Mouse (Mus musculus): Measurements from ENCODE around the gene Cnih2. TPM values are rescaled to one million over a fixed set of nuclear protein-coding genes. Genes with fewer than 3 reads are reported as not detected.

The Cnih2 gene
- polyA plus RNA-seq, 1 experiment from 2014 or later = 8.4 TPM

- no peak overlapping the region for H3K4me3 ChIP-seq (ENCODE audit: low read depth, low read length)
- H3K27me3 ChIP-seq (ENCODE audit: control insufficient read depth, insufficient read depth, low read length) = peaks cover 13% of the 10 kb centered on the region
- no peaks in the 10 kb centered on the region for H3K36me3 ChIP-seq (ENCODE audit: control insufficient read depth, insufficient read depth, low read length)
- no peak for ATAC-seq (replicated peaks; ENCODE audit: insufficient number of reproducible peaks, low FRiP score, low TSS enrichment)
- 17% methylated on average over 16 of the region's 16 CpGs for WGBS (ENCODE audit: insufficient replicate concordance)
- H3K9me3 ChIP-seq (replicated peaks; ENCODE audit: control insufficient read depth, low read length) = no peaks in the 10 kb centered on the region
- H3K4me2 ChIP-seq = no peak overlapping the region
- peak overlapping the region; percentile 7 for H3K27ac ChIP-seq (ENCODE audit: low read depth, low read length)
- peak overlapping the region; percentile 6; the same call in 1 of the 2 replicates for H3K9ac ChIP-seq (ENCODE audit: low read depth, low read length)
- peaks cover 35% of the 10 kb centered on the region for H3K4me1 ChIP-seq (ENCODE audit: control insufficient read depth, insufficient read depth, low read length)
Observed at GRCm38 (mm10) chr19:5057876-5058775, 40.2 kb downstream of the Cnih2 start.

- H3K4me2 ChIP-seq = no peak overlapping the region; the same call in 1 of the 2 replicates
- ATAC-seq (replicated peaks; ENCODE audit: insufficient number of reproducible peaks, low FRiP score, low TSS enrichment) = 0 out of 2 replicates have a peak, but pooled peaks have one; percentile 8
- H3K4me3 ChIP-seq (ENCODE audit: low read depth, low read length) = no peak overlapping the region
- H3K27me3 ChIP-seq (ENCODE audit: control insufficient read depth, insufficient read depth, low read length) = peaks cover 26% of the 10 kb centered on the region
- H3K9ac ChIP-seq (ENCODE audit: low read depth, low read length) = no peak overlapping the region
- 20% methylated on average over 6 of the region's 6 CpGs for WGBS (ENCODE audit: insufficient replicate concordance)
- no peaks in the 10 kb centered on the region for H3K36me3 ChIP-seq (ENCODE audit: control insufficient read depth, insufficient read depth, low read length)
- H3K27ac ChIP-seq (ENCODE audit: low read depth, low read length) = no peak overlapping the region
- no peaks in the 10 kb centered on the region for H3K9me3 ChIP-seq (replicated peaks; ENCODE audit: control insufficient read depth, low read length)
- peaks cover 47% of the 10 kb centered on the region for H3K4me1 ChIP-seq (ENCODE audit: control insufficient read depth, insufficient read depth, low read length)
Observed at GRCm38 (mm10) chr19:5056251-5056650, 42.1 kb downstream of the Cnih2 start.

GRCm38 (mm10) chr19:5053909-5054308 lies 44.4 kb downstream of the Cnih2 start:
- no peak overlapping the region for H3K9ac ChIP-seq (ENCODE audit: low read depth, low read length)
- H3K4me3 ChIP-seq (ENCODE audit: low read depth, low read length) = no peak overlapping the region
- H3K27me3 ChIP-seq (ENCODE audit: control insufficient read depth, insufficient read depth, low read length) = peaks cover 26% of the 10 kb centered on the region
- 22% methylated on average over 9 of the region's 9 CpGs for WGBS (ENCODE audit: insufficient replicate concordance)
- H3K27ac ChIP-seq (ENCODE audit: low read depth, low read length) = no peak overlapping the region
- H3K36me3 ChIP-seq (ENCODE audit: control insufficient read depth, insufficient read depth, low read length) = no peaks in the 10 kb centered on the region
- peaks cover 35% of the 10 kb centered on the region for H3K4me1 ChIP-seq (ENCODE audit: control insufficient read depth, insufficient read depth, low read length)
- no peak overlapping the region for H3K4me2 ChIP-seq
- ATAC-seq (replicated peaks; ENCODE audit: insufficient number of reproducible peaks, low FRiP score, low TSS enrichment) = no peak
- H3K9me3 ChIP-seq (replicated peaks; ENCODE audit: control insufficient read depth, low read length) = no peaks in the 10 kb centered on the region

- no peak for ATAC-seq (replicated peaks; ENCODE audit: insufficient number of reproducible peaks, low FRiP score, low TSS enrichment)
- H3K4me2 ChIP-seq = no peak overlapping the region
- peaks cover 26% of the 10 kb centered on the region for H3K4me1 ChIP-seq (ENCODE audit: control insufficient read depth, insufficient read depth, low read length)
Observed at GRCm38 (mm10) chr19:5052853-5053252, 45.5 kb downstream of the Cnih2 start.

GRCm38 (mm10) chr19:5052166-5052822 lies 46.0 kb downstream of the Cnih2 start:
- Histone ChIP-seq H3K4me3 (ENCODE audit: low read depth, low read length) (peak overlapping the region; percentile 24), H3K4me2 (peak overlapping the region; percentile 57), H3K27me3 (ENCODE audit: control insufficient read depth, insufficient read depth, low read length) (peaks cover 26% of the 10 kb centered on the region), H3K9me3 (replicated peaks; ENCODE audit: control insufficient read depth, low read length) (no peaks in the 10 kb centered on the region), H3K9ac (ENCODE audit: low read depth, low read length) (0 out of 2 replicates have a peak overlapping the region, but pooled peaks have one; percentile 34), H3K27ac (ENCODE audit: low read depth, low read length) (no peak overlapping the region), H3K4me1 (ENCODE audit: control insufficient read depth, insufficient read depth, low read length) (peaks cover 26% of the 10 kb centered on the region), H3K36me3 (ENCODE audit: control insufficient read depth, insufficient read depth, low read length) (no peaks in the 10 kb centered on the region)
- WGBS (ENCODE audit: insufficient replicate concordance) = 24% methylated on average over 25 of the region's 25 CpGs
- ATAC-seq (replicated peaks; ENCODE audit: insufficient number of reproducible peaks, low FRiP score, low TSS enrichment) = no peak

More at GRCm38 (mm10) chr19:5052853-5053252, 45.5 kb downstream of the Cnih2 start:
- Histone ChIP-seq H3K36me3 (ENCODE audit: control insufficient read depth, insufficient read depth, low read length) (no peaks in the 10 kb centered on the region), H3K9ac (ENCODE audit: low read depth, low read length) (no peak overlapping the region), H3K9me3 (replicated peaks; ENCODE audit: control insufficient read depth, low read length) (no peaks in the 10 kb centered on the region), H3K4me3 (ENCODE audit: low read depth, low read length) (no peak overlapping the region), H3K27me3 (ENCODE audit: control insufficient read depth, insufficient read depth, low read length) (peaks cover 26% of the 10 kb centered on the region), H3K27ac (ENCODE audit: low read depth, low read length) (no peak overlapping the region)
- 49% methylated on average over 17 of the region's 17 CpGs for WGBS (ENCODE audit: insufficient replicate concordance)

GRCm38 (mm10) chr19:5051515-5051914 lies 46.8 kb downstream of the Cnih2 start:
- no peaks in the 10 kb centered on the region for H3K9me3 ChIP-seq (replicated peaks; ENCODE audit: control insufficient read depth, low read length)
- H3K9ac ChIP-seq (ENCODE audit: low read depth, low read length) = peak overlapping the region; percentile 18; the same call in 1 of the 2 replicates
- no peaks in the 10 kb centered on the region; the same call in 1 of the 2 replicates for H3K36me3 ChIP-seq (ENCODE audit: control insufficient read depth, insufficient read depth, low read length)
- H3K27me3 ChIP-seq (ENCODE audit: control insufficient read depth, insufficient read depth, low read length) = peaks cover 26% of the 10 kb centered on the region
- H3K4me1 ChIP-seq (ENCODE audit: control insufficient read depth, insufficient read depth, low read length) = peaks cover 24% of the 10 kb centered on the region
- no peak for ATAC-seq (replicated peaks; ENCODE audit: insufficient number of reproducible peaks, low FRiP score, low TSS enrichment)
- WGBS (ENCODE audit: insufficient replicate concordance) = 33% methylated on average over 3 of the region's 3 CpGs
- peak overlapping the region; percentile 57 for H3K4me2 ChIP-seq
- no peak overlapping the region for H3K27ac ChIP-seq (ENCODE audit: low read depth, low read length)
- peak overlapping the region; percentile 24 for H3K4me3 ChIP-seq (ENCODE audit: low read depth, low read length)

- WGBS (ENCODE audit: insufficient replicate concordance) = 2% methylated on average over 17 of the region's 17 CpGs
- H3K4me1 ChIP-seq (ENCODE audit: control insufficient read depth, insufficient read depth, low read length) = peaks cover 21% of the 10 kb centered on the region
- H3K4me3 ChIP-seq (ENCODE audit: low read depth, low read length) = peak overlapping the region; percentile 24
- H3K9me3 ChIP-seq (replicated peaks; ENCODE audit: control insufficient read depth, low read length) = no peaks in the 10 kb centered on the region
- ATAC-seq (replicated peaks; ENCODE audit: insufficient number of reproducible peaks, low FRiP score, low TSS enrichment) = 0 out of 2 replicates have a peak, but pooled peaks have one; percentile 23
- H3K9ac ChIP-seq (ENCODE audit: low read depth, low read length) = peak overlapping the region; percentile 23; the same call in 1 of the 2 replicates
- peak overlapping the region; percentile 57 for H3K4me2 ChIP-seq
- no peaks in the 10 kb centered on the region; the same call in 1 of the 2 replicates for H3K36me3 ChIP-seq (ENCODE audit: control insufficient read depth, insufficient read depth, low read length)
- peak overlapping the region; percentile 1; the same call in 1 of the 2 replicates for H3K27ac ChIP-seq (ENCODE audit: low read depth, low read length)
- H3K27me3 ChIP-seq (ENCODE audit: control insufficient read depth, insufficient read depth, low read length) = peaks cover 26% of the 10 kb centered on the region
Observed at GRCm38 (mm10) chr19:5051031-5051430, 47.3 kb downstream of the Cnih2 start.

Measured in heart, embryonic 11.5 days (tissue).